Mouse (Mus musculus): ENCODE measurements around the gene Chordc1. TPM values are rescaled to one million over a fixed set of nuclear protein-coding genes. Genes with fewer than 3 reads are reported as not detected.
"Not testable (repeated sequence)": the region's sequence is repeated elsewhere in the genome, so short reads cannot be mapped to it uniquely, and the experiment has no call there.

The Chordc1 gene
- polyA plus RNA-seq (2015; fragmentation: Nextera tagmentation; extraction: Ambion mirVana), result 82.4 and 84.9 TPM in 2 replicates

DNA sequence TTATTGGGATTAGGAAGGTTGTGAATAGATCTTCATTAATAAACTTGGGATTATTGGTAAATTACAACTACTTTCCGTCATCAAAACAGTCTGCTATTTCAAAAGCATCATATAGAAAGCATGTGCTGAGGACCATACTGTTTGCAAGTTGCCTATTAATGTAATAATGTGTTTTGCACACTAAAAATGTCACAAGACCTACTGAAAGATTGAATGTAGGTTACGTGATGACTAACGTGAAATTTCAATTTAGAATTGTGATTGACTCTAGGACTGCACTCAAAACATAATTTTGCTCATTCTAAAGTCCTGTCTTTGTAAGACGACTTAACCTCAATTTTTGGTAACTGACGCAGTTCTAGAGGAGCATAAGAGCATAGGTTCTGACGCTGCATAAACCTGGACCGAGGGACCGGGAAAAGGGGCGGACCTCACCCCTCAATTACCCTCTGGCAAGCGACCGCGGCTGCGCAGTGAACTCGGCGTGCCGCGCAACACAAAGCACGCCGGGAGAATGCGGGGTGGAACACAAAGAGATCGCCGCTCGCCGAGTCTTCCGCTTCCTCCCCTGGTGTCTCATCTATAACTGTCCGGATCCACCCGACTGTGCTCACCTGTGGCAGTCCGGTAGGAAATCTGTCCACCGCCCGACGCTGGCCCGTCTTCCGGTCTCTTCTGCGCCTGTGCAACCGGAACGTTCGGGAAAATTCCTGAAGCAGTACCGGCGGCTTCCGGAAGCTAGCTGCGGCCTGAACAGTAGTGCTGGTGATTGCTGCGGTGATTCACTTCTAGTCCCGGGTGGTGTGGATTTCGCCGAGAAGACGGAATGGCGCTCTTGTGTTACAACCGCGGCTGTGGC, at the start of gene Chordc1:
Chordc1 (plus strand) TSS at position 555 of the 859 bp plus-strand sequence.
- peak within 1 kb of the TSS; percentile 83 for H3K4me3 ChIP-seq (ENCODE audit: low read length)
- H3K9me3 ChIP-seq (ENCODE audit: control insufficient read depth, low read length), result no peaks in the 10 kb centered on the region
- peaks cover 7% of the 10 kb centered on the region for H3K4me1 ChIP-seq (ENCODE audit: control insufficient read depth, insufficient read depth, low read length)
- no peaks in the 10 kb centered on the region for H3K36me3 ChIP-seq (ENCODE audit: control insufficient read depth, insufficient read depth, low read length)
- H3K9ac ChIP-seq (ENCODE audit: low read depth, low read length), result peak within 1 kb of the TSS; percentile 97
- 3% methylated on average over 49 of the region's 49 CpGs for whole genome bisulfite sequencing
- H3K4me2 ChIP-seq (ENCODE audit: low read depth, low read length), result peak within 1 kb of the TSS; percentile 66
- peak within 1 kb of the TSS; percentile 86 for H3K27ac ChIP-seq (ENCODE audit: low read length)
- peak; percentile 100 for ATAC-seq
- H3K27me3 ChIP-seq (replicated peaks; ENCODE audit: control insufficient read depth, insufficient read depth, low read length), result no peaks in the 10 kb centered on the region

GRCm38 (mm10) chr9:18275901-18276300, 16.0 kb upstream of the Chordc1 start:
- H3K36me3 ChIP-seq (ENCODE audit: control insufficient read depth, insufficient read depth, low read length), result no peaks in the 10 kb centered on the region
- no peaks in the 10 kb centered on the region for H3K9me3 ChIP-seq (ENCODE audit: control insufficient read depth, low read length)
- no peak overlapping the region for H3K9ac ChIP-seq (ENCODE audit: low read depth, low read length)
- ATAC-seq, result no peak
- H3K4me2 ChIP-seq (ENCODE audit: low read depth, low read length), result no peak overlapping the region
- no peaks in the 10 kb centered on the region for H3K4me1 ChIP-seq (ENCODE audit: control insufficient read depth, insufficient read depth, low read length)
- no peak overlapping the region for H3K27ac ChIP-seq (ENCODE audit: low read length)
- WGBS, result 84% methylated on average over 1 of the region's 1 CpGs
- H3K4me3 ChIP-seq (ENCODE audit: low read length), result no peak overlapping the region
- no peaks in the 10 kb centered on the region for H3K27me3 ChIP-seq (replicated peaks; ENCODE audit: control insufficient read depth, insufficient read depth, low read length)

DNA sequence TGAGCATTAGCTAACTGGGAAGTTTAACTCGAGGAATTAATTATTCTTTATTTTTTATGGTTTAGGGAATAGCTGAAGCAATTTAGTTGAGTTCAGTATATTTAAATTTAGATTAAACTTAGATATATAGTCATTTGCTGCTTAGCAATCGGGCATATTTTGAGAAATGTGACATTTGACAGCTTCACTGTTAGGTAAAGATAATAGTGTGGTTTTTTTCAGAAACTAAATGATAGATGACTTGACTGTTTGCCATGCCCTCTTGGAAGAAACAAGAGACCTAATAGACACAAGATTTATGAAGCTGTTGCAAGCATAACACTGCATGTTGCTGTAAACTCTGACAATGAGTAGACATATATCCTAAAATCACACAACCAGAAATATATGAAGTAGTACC, 15.1 kb upstream of the Chordc1 start:
- Histone ChIP-seq H3K4me2 (ENCODE audit: low read depth, low read length) (no peak overlapping the region), H3K27me3 (replicated peaks; ENCODE audit: control insufficient read depth, insufficient read depth, low read length) (no peaks in the 10 kb centered on the region), H3K36me3 (ENCODE audit: control insufficient read depth, insufficient read depth, low read length) (no peaks in the 10 kb centered on the region), H3K4me3 (ENCODE audit: low read length) (no peak overlapping the region), H3K9me3 (ENCODE audit: control insufficient read depth, low read length) (no peaks in the 10 kb centered on the region), H3K27ac (ENCODE audit: low read length) (no peak overlapping the region), H3K4me1 (ENCODE audit: control insufficient read depth, insufficient read depth, low read length) (no peaks in the 10 kb centered on the region), H3K9ac (ENCODE audit: low read depth, low read length) (no peak overlapping the region)
- no peak for ATAC-seq
- WGBS, result 33% methylated on average over 2 of the region's 2 CpGs

GRCm38 (mm10) chr9:18277497-18277896, 14.4 kb upstream of the Chordc1 start:
- ATAC-seq, result no peak
- no peaks in the 10 kb centered on the region for H3K4me1 ChIP-seq (ENCODE audit: control insufficient read depth, insufficient read depth, low read length)
- no peak overlapping the region for H3K27ac ChIP-seq (ENCODE audit: low read length)
- H3K9me3 ChIP-seq (ENCODE audit: control insufficient read depth, low read length), result no peaks in the 10 kb centered on the region
- WGBS, result 43% methylated on average over 1 of the region's 1 CpGs
- no peaks in the 10 kb centered on the region for H3K36me3 ChIP-seq (ENCODE audit: control insufficient read depth, insufficient read depth, low read length)
- H3K4me3 ChIP-seq (ENCODE audit: low read length), result no peak overlapping the region
- no peak overlapping the region for H3K4me2 ChIP-seq (ENCODE audit: low read depth, low read length)
- no peaks in the 10 kb centered on the region for H3K27me3 ChIP-seq (replicated peaks; ENCODE audit: control insufficient read depth, insufficient read depth, low read length)
- H3K9ac ChIP-seq (ENCODE audit: low read depth, low read length), result no peak overlapping the region

DNA sequence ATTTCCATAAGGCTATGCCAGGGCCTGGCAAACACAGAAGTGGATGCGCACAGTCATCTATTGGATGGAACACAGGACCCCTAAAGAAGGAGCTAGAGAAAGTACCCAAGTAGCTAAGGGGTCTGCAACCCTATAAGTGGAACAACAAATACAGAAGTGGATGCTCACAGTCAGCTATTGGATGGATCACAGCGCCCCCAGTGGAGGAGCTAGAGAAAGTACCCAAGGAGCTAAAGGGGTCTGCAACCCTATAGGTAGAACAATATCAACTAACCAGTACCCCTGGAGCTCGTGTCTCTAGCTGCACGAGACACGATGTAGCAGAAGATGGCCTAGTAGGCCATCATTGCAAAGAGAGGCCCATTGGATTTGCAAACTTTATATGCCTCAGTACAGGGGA, 13.2 kb upstream of the Chordc1 start:
- H3K9ac ChIP-seq (ENCODE audit: low read depth, low read length); H3K4me1 ChIP-seq (ENCODE audit: control insufficient read depth, insufficient read depth, low read length); H3K27me3 ChIP-seq (replicated peaks; ENCODE audit: control insufficient read depth, insufficient read depth, low read length); H3K36me3 ChIP-seq (ENCODE audit: control insufficient read depth, insufficient read depth, low read length); ATAC-seq; H3K4me2 ChIP-seq (ENCODE audit: low read depth, low read length); H3K27ac ChIP-seq (ENCODE audit: low read length); H3K4me3 ChIP-seq (ENCODE audit: low read length); H3K9me3 ChIP-seq (ENCODE audit: control insufficient read depth, low read length): not testable (repeated sequence)
- WGBS, result 35% methylated on average over 5 of the region's 5 CpGs

GRCm38 (mm10) chr9:18292443-18292922, 558 bp downstream of the Chordc1 start:
- Histone ChIP-seq H3K9ac (ENCODE audit: low read depth, low read length) (peak overlapping the region; percentile 97), H3K9me3 (ENCODE audit: control insufficient read depth, low read length) (no peaks in the 10 kb centered on the region), H3K27ac (ENCODE audit: low read length) (peak overlapping the region; percentile 86), H3K36me3 (ENCODE audit: control insufficient read depth, insufficient read depth, low read length) (no peaks in the 10 kb centered on the region), H3K4me2 (ENCODE audit: low read depth, low read length) (peak overlapping the region; percentile 66), H3K27me3 (replicated peaks; ENCODE audit: control insufficient read depth, insufficient read depth, low read length) (no peaks in the 10 kb centered on the region), H3K4me1 (ENCODE audit: control insufficient read depth, insufficient read depth, low read length) (peaks cover 7% of the 10 kb centered on the region), H3K4me3 (ENCODE audit: low read length) (peak overlapping the region; percentile 83)
- ATAC-seq, result peak; percentile 75
- under 1% methylated on average over 24 of the region's 24 CpGs for WGBS

- 27% methylated on average over 6 of the region's 6 CpGs for WGBS
- peak overlapping the region; percentile 97 for H3K9ac ChIP-seq (ENCODE audit: low read depth, low read length)
- H3K36me3 ChIP-seq (ENCODE audit: control insufficient read depth, insufficient read depth, low read length), result no peaks in the 10 kb centered on the region
- no peaks in the 10 kb centered on the region for H3K27me3 ChIP-seq (replicated peaks; ENCODE audit: control insufficient read depth, insufficient read depth, low read length)
- peak overlapping the region; percentile 66 for H3K4me2 ChIP-seq (ENCODE audit: low read depth, low read length)
- peak overlapping the region; percentile 86 for H3K27ac ChIP-seq (ENCODE audit: low read length)
- peak overlapping the region; percentile 83 for H3K4me3 ChIP-seq (ENCODE audit: low read length)
- no peaks in the 10 kb centered on the region for H3K9me3 ChIP-seq (ENCODE audit: control insufficient read depth, low read length)
- H3K4me1 ChIP-seq (ENCODE audit: control insufficient read depth, insufficient read depth, low read length), result peaks cover 7% of the 10 kb centered on the region
- ATAC-seq, result no peak
These were observed 1.3 kb downstream of the Chordc1 start for GRCm38 (mm10) chr9:18293026-18293781.

DNA sequence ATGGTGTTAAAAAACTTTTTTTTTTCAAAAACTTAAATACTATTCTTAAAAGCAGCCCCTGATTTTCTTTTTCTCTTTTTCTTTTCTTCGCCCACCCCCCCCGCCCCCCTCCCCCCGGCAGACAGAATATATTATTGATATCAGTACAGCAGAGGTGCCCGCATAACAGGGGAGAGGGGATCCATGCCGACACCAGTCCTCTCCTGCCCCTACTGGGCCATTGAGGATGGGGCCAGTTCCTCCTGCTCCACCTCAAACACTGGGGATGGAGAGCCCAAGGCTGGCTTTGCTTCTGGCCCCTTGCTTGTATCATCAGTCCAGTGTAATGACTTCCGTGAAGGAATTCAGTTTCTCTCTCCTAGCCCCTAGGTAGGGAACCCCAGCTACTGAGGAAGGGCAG, 6.4 kb downstream of the Chordc1 start:
- Histone ChIP-seq H3K27me3 (replicated peaks; ENCODE audit: control insufficient read depth, insufficient read depth, low read length) (no peaks in the 10 kb centered on the region), H3K27ac (ENCODE audit: low read length) (no peak overlapping the region), H3K4me3 (ENCODE audit: low read length) (no peak overlapping the region), H3K9ac (ENCODE audit: low read depth, low read length) (no peak overlapping the region), H3K4me1 (ENCODE audit: control insufficient read depth, insufficient read depth, low read length) (peaks cover 4% of the 10 kb centered on the region), H3K9me3 (ENCODE audit: control insufficient read depth, low read length) (no peaks in the 10 kb centered on the region), H3K4me2 (ENCODE audit: low read depth, low read length) (no peak overlapping the region), H3K36me3 (ENCODE audit: control insufficient read depth, insufficient read depth, low read length) (peaks cover 18% of the 10 kb centered on the region; the same call in 1 of the 2 replicates)
- 87% methylated on average over 6 of the region's 6 CpGs for WGBS
- no peak for ATAC-seq

- no peaks in the 10 kb centered on the region for H3K36me3 ChIP-seq (ENCODE audit: control insufficient read depth, insufficient read depth, low read length)
- no peak for ATAC-seq
These were observed 28.1 kb downstream of the Chordc1 start for GRCm38 (mm10) chr9:18319990-18320389.

More at GRCm38 (mm10) chr9:18319990-18320389, 28.1 kb downstream of the Chordc1 start:
- Histone ChIP-seq H3K27me3 (replicated peaks; ENCODE audit: control insufficient read depth, insufficient read depth, low read length) (no peaks in the 10 kb centered on the region), H3K4me2 (ENCODE audit: low read depth, low read length) (no peak overlapping the region), H3K4me1 (ENCODE audit: control insufficient read depth, insufficient read depth, low read length) (no peaks in the 10 kb centered on the region), H3K4me3 (ENCODE audit: low read length) (no peak overlapping the region), H3K9ac (ENCODE audit: low read depth, low read length) (no peak overlapping the region), H3K9me3 (ENCODE audit: control insufficient read depth, low read length) (no peaks in the 10 kb centered on the region), H3K27ac (ENCODE audit: low read length) (no peak overlapping the region)
- WGBS, result 89% methylated on average over 3 of the region's 3 CpGs
